Mouse (Mus musculus) CH12.LX (cell line): Measurements from ENCODE around the gene Ptp4a2. TPM values are rescaled to one million over a fixed set of nuclear protein-coding genes. Genes with fewer than 3 reads are reported as not detected.

Experiments used
- DNase-seq: peaks from one replicate; pipeline ENCODE4 v3.0.0-alpha.2; 2013; ENCODE audit errors: extremely low read depth
- H3K27ac ChIP-seq: 2 replicates; pipeline ENCODE4 v1.5.1; 2012; ENCODE audit warnings: low read depth, mild to moderate bottlenecking, control low read depth, moderate library complexity; ENCODE audit not compliant: insufficient read depth
- H3K27me3 ChIP-seq: replicated peaks from 2 replicates; pipeline ENCODE3; 2012; ENCODE audit warnings: inconsistent platforms
- H3K36me3 ChIP-seq, 2 experiments: replicated peaks in 1 of 2; 2 replicates each; pipeline versions ENCODE3 to v1.6.1; 2012; ENCODE audit warnings: inconsistent platforms in 1 of 2, low read length in 1 of 2, mild to moderate bottlenecking in 1 of 2, mixed read lengths in 1 of 2, moderate library complexity in 1 of 2; ENCODE audit not compliant: control insufficient read depth in 1 of 2, insufficient read depth in 1 of 2
- H3K4me1 ChIP-seq, 2 experiments: 2 replicates each; pipeline ENCODE4 v1.6.1; 2012; ENCODE audit warnings: inconsistent platforms in 1 of 2, moderate library complexity in 1 of 2; ENCODE audit not compliant: insufficient read depth in 2 of 2, control insufficient read depth in 1 of 2
- H3K4me2 ChIP-seq: 2 replicates; pipeline ENCODE4 v1.6.1; 2012; ENCODE audit warnings: low read depth, mild to moderate bottlenecking, control low read depth; ENCODE audit not compliant: poor library complexity, insufficient read depth, severe bottlenecking
- H3K4me3 ChIP-seq, 3 experiments: fragments of 150-350 bp in 1 of 3; sonication (generic) in 1 of 3; replicated peaks in 1 of 3; 2 replicates each; pipeline versions ENCODE3 to v1.5.1; 2011 to 2012; ENCODE audit warnings: low read depth in 2 of 3, low read length in 2 of 3, mild to moderate bottlenecking in 2 of 3, moderate library complexity in 2 of 3, control low read depth in 1 of 3, improper control_type of control experiment in 1 of 3, inconsistent platforms in 1 of 3, mixed read lengths in 1 of 3; ENCODE audit not compliant: poor library complexity in 1 of 3
- H3K79me2 ChIP-seq: replicated peaks from 2 replicates; pipeline ENCODE4 v1.6.1; 2012; ENCODE audit warnings: mild to moderate bottlenecking, moderate library complexity; ENCODE audit not compliant: control insufficient read depth, poor library complexity, insufficient read depth, severe bottlenecking; ENCODE audit errors: extremely low read depth
- H3K9ac ChIP-seq: 2 replicates; pipeline ENCODE4 v1.6.1; 2012; ENCODE audit warnings: low read depth, mild to moderate bottlenecking, control low read depth, moderate library complexity; ENCODE audit not compliant: insufficient read depth
- H3K9me3 ChIP-seq: replicated peaks from 2 replicates; pipeline ENCODE3; 2012; ENCODE audit warnings: low read length, inconsistent platforms, mixed read lengths
- BHLHE40 ChIP-seq: IDR thresholded peaks from 2 replicates; pipeline ENCODE4 v1.6.1; 2011; ENCODE audit warnings: mild to moderate bottlenecking, low read depth, low read length, improper control_type of control experiment
- CHD1 ChIP-seq: IDR thresholded peaks from 2 replicates; pipeline ENCODE4 v1.6.1; 2012; ENCODE audit warnings: low read depth, low read length, improper control_type of control experiment, inconsistent platforms
- CTCF ChIP-seq, 2 experiments: IDR thresholded peaks in 1 of 2; conservative IDR thresholded peaks in 1 of 2; 2 replicates each; pipeline ENCODE4 v1.5.1; 2011 to 2012; ENCODE audit warnings: low read depth in 2 of 2, low read length in 2 of 2, improper control_type of control experiment in 1 of 2, inconsistent platforms in 1 of 2, mild to moderate bottlenecking in 1 of 2, moderate library complexity in 1 of 2
- E2F4 ChIP-seq: IDR thresholded peaks from 2 replicates; pipeline ENCODE4 v1.6.1; 2011; ENCODE audit warnings: low read depth, low read length, improper control_type of control experiment; ENCODE audit not compliant: insufficient replicate concordance
- ELF1 ChIP-seq: IDR thresholded peaks from 2 replicates; pipeline ENCODE4 v1.6.1; 2014; ENCODE audit warnings: low read depth, mild to moderate bottlenecking, inconsistent platforms, low read length, improper control_type of control experiment
- ETS1 ChIP-seq: conservative IDR thresholded peaks from 2 replicates; pipeline ENCODE4 v1.6.1; 2012; ENCODE audit warnings: low read depth, mild to moderate bottlenecking, inconsistent platforms, low read length, improper control_type of control experiment, moderate library complexity
- GABPA ChIP-seq: IDR thresholded peaks from 2 replicates; pipeline ENCODE4 v1.6.1; 2012; ENCODE audit warnings: low read depth, low read length, improper control_type of control experiment, inconsistent platforms; ENCODE audit not compliant: insufficient replicate concordance
- JUN ChIP-seq: IDR thresholded peaks from 2 replicates; pipeline ENCODE4 v1.6.1; 2011; ENCODE audit warnings: low read depth, mild to moderate bottlenecking, low read length, improper control_type of control experiment, moderate library complexity; ENCODE audit not compliant: insufficient read depth
- JUND ChIP-seq: conservative IDR thresholded peaks from 2 replicates; pipeline ENCODE4 v1.6.1; 2011; ENCODE audit warnings: low read depth, low read length, improper control_type of control experiment
- KAT2A ChIP-seq: IDR thresholded peaks from 2 replicates; pipeline ENCODE4 v1.6.1; 2012; ENCODE audit warnings: low read length, improper control_type of control experiment, inconsistent platforms; ENCODE audit not compliant: insufficient replicate concordance
- MAX ChIP-seq: IDR thresholded peaks from 2 replicates; pipeline ENCODE4 v1.6.1; 2011; ENCODE audit warnings: low read length, improper control_type of control experiment
- MAZ ChIP-seq: IDR thresholded peaks from 2 replicates; pipeline ENCODE4 v1.6.1; 2012; ENCODE audit warnings: low read depth, mild to moderate bottlenecking, inconsistent platforms, low read length, improper control_type of control experiment, moderate library complexity
- MXI1 ChIP-seq: IDR thresholded peaks from 2 replicates; pipeline ENCODE4 v1.6.1; 2011; ENCODE audit warnings: mild to moderate bottlenecking, low read depth, low read length, improper control_type of control experiment
- MYC ChIP-seq: IDR thresholded peaks from 2 replicates; pipeline ENCODE4 v1.6.1; 2011; ENCODE audit warnings: low read depth, mild to moderate bottlenecking, improper control_type of control experiment, low read length
- NELFE ChIP-seq: IDR thresholded peaks from 2 replicates; pipeline ENCODE4 v1.6.1; 2011; ENCODE audit warnings: low read depth, low read length, improper control_type of control experiment
- NRF1 ChIP-seq: IDR thresholded peaks from 2 replicates; pipeline ENCODE4 v1.6.1; 2014; ENCODE audit warnings: low read depth, mild to moderate bottlenecking, inconsistent platforms, low read length, improper control_type of control experiment, moderate library complexity
- PAX5 ChIP-seq: IDR thresholded peaks from 2 replicates; pipeline ENCODE4 v1.6.1; 2012; ENCODE audit warnings: low read length, inconsistent platforms, mixed read lengths
- POLR2A ChIP-seq: IDR thresholded peaks from 2 replicates; pipeline ENCODE4 v1.6.1; 2011; ENCODE audit warnings: low read depth, mild to moderate bottlenecking, improper control_type of control experiment, low read length
- RAD21 ChIP-seq: IDR thresholded peaks from 2 replicates; pipeline ENCODE4 v1.6.1; 2011; ENCODE audit warnings: low read depth, mild to moderate bottlenecking, low read length, improper control_type of control experiment, moderate library complexity
- RCOR1 ChIP-seq: conservative IDR thresholded peaks from 2 replicates; pipeline ENCODE4 v1.6.1; 2012; ENCODE audit warnings: low read depth, mild to moderate bottlenecking, inconsistent platforms, low read length, improper control_type of control experiment
- SIN3A ChIP-seq: IDR thresholded peaks from 2 replicates; pipeline ENCODE4 v1.6.1; 2012; ENCODE audit warnings: low read length, improper control_type of control experiment, inconsistent platforms
- SMC3 ChIP-seq: IDR thresholded peaks from 2 replicates; pipeline ENCODE4 v1.6.1; 2011; ENCODE audit warnings: low read depth, low read length, improper control_type of control experiment
- TCF12 ChIP-seq: IDR thresholded peaks from 2 replicates; pipeline ENCODE4 v1.6.1; 2014; ENCODE audit warnings: low read depth, mild to moderate bottlenecking, inconsistent platforms, low read length, improper control_type of control experiment
- UBTF ChIP-seq: IDR thresholded peaks from 2 replicates; pipeline ENCODE4 v1.6.1; 2012; ENCODE audit warnings: low read depth, mild to moderate bottlenecking, inconsistent platforms, low read length, improper control_type of control experiment, moderate library complexity
- USF1 ChIP-seq: IDR thresholded peaks from 2 replicates; pipeline ENCODE4 v1.6.1; 2014; ENCODE audit warnings: low read depth, mild to moderate bottlenecking, inconsistent platforms, low read length, improper control_type of control experiment
- USF2 ChIP-seq: conservative IDR thresholded peaks from 2 replicates; pipeline ENCODE4 v1.6.1; 2011; ENCODE audit warnings: low read depth, low read length, improper control_type of control experiment
- ZC3H11A ChIP-seq: IDR thresholded peaks from 2 replicates; pipeline ENCODE4 v1.6.1; 2012; ENCODE audit warnings: low read depth, mild to moderate bottlenecking, inconsistent platforms, low read length, improper control_type of control experiment
- ZKSCAN1 ChIP-seq: IDR thresholded peaks from 2 replicates; pipeline ENCODE4 v1.6.1; 2012; ENCODE audit warnings: low read depth, inconsistent platforms, low read length, improper control_type of control experiment, borderline replicate concordance
- ZMIZ1 ChIP-seq: IDR thresholded peaks from 2 replicates; pipeline ENCODE4 v1.6.1; 2012; ENCODE audit warnings: low read depth, mild to moderate bottlenecking, inconsistent platforms, low read length, improper control_type of control experiment
- ZNF384 ChIP-seq: IDR thresholded peaks from 2 replicates; pipeline ENCODE4 v1.6.1; 2012; ENCODE audit warnings: low read depth, low read length, improper control_type of control experiment, inconsistent platforms
- dilution Hi-C: fragments of 300-500 bp; cut with MboI; formaldehyde crosslinking; loops from 2 replicates; pipeline ENCODE4 v1.14.3; 2020; ENCODE audit warnings: low sequenced_read_pairs; ENCODE audit not compliant: extremely low pct_unique_long_range_greater_than_20kb, extremely low pct_ligation_motif_present
- in situ Hi-C: fragments of 300-500 bp; cut with MboI; formaldehyde crosslinking; loops from 3 replicates; pipeline ENCODE4 v1.14.3; 2019; ENCODE audit warnings: low sequenced_read_pairs, low pct_ligation_motif_present, low pct_unique_long_range_greater_than_20kb, mixed read lengths
- polyA plus RNA-seq: library from polyadenylated mRNA; unstranded; fragments of >175 nt; gene quantifications from 2 replicates; pipeline ENCODE4 v1.2.1, GENCODE M21; 2012; ENCODE audit warnings: low read depth; ENCODE audit not compliant: insufficient read length
- total RNA-seq, 2 experiments: library from RNA; depleted of rRNA; stranded (reverse); fragments of 300-350 nt in 1 of 2; fragments of >200 nt in 1 of 2; gene quantifications; 2 replicates each; pipeline ENCODE4 v1.2.3; 2012 to 2014

Gene Ptp4a2
- total and polyA plus RNA-seq, 3 experiments = 113 to 415 (median 327) TPM

GRCm38 (mm10) chr4:129792666-129793202, 18.3 kb upstream of the Ptp4a2 start:
- Histone ChIP-seq H3K36me3 (no peaks in the 10 kb centered on the region), H3K4me1 (peaks cover 31 to 64% of the 10 kb centered on the region in 2 experiments), H3K27me3 (no peaks in the 10 kb centered on the region), H3K9ac (0 out of 2 replicates have a peak overlapping the region, but pooled peaks have one; percentile 28), H3K4me2 (no peak overlapping the region), H3K27ac (peak overlapping the region; percentile 72), H3K79me2 (no peaks in the 10 kb centered on the region), H3K4me3 (no peak overlapping the region), H3K9me3 (peaks cover 24% of the 10 kb centered on the region)
- TF ChIP-seq ZKSCAN1 = peak; percentile 43; the same call in 1 of the 2 replicates
- TF ChIP-seq ZC3H11A = no peak
- DNase-seq = no peak
- in situ Hi-C loops (loop anchor here (25.0 kb wide), 1 partner anchor 295 kb away; no protein-coding TSS in a partner anchor), dilution Hi-C loops (no loop called here)

- H3K79me2 ChIP-seq = no peaks in the 10 kb centered on the region
- peak; percentile 98 for DNase-seq
- peak overlapping the region; percentile 72 for H3K27ac ChIP-seq
- no peaks in the 10 kb centered on the region for H3K36me3 ChIP-seq
- H3K9me3 ChIP-seq = peaks cover 24% of the 10 kb centered on the region
- in situ Hi-C loops (loop anchor here (25.0 kb wide), 1 partner anchor 293 kb away; no protein-coding TSS in a partner anchor), dilution Hi-C loops (no loop called here)
- peak overlapping the region; percentile 17 for H3K4me2 ChIP-seq
- no peaks in the 10 kb centered on the region for H3K27me3 ChIP-seq
- H3K9ac ChIP-seq = peak overlapping the region; percentile 28; the same call in 1 of the 2 replicates
- H3K4me3 ChIP-seq = peak overlapping the region in 1 of 3 experiments; percentile 23
- H3K4me1 ChIP-seq = peaks cover 30 to 56% of the 10 kb centered on the region in 2 experiments
- TF ChIP-seq JUN (peak; percentile 68), ZC3H11A (no peak), ZNF384 (no peak), NELFE (0 out of 2 replicates have a peak, but pooled peaks have one; percentile 21), USF2 (no peak), UBTF (no peak), MYC (no peak; the same call in 1 of the 2 replicates), USF1 (peak; percentile 17; the same call in 1 of the 2 replicates), BHLHE40 (peak; percentile 85), E2F4 (no peak), PAX5 (no peak), ETS1 (peak; percentile 88), RAD21 (no peak; the same call in 1 of the 2 replicates), POLR2A (no peak), GABPA (no peak), JUND (peak; percentile 28; the same call in 1 of the 2 replicates), RCOR1 (0 out of 2 replicates have a peak, but pooled peaks have one; percentile 0), SIN3A (0 out of 2 replicates have a peak, but pooled peaks have one; percentile 56), NRF1 (0 out of 2 replicates have a peak, but pooled peaks have one; percentile 40), CTCF (conservative IDR thresholded peaks at IDR 0.05 in 1 of 2, IDR thresholded peaks at IDR 0.05 in 1 of 2; ENCODE audit: low read depth in 2 of 2, low read length in 2 of 2) (no peak), TCF12 (peak; percentile 100), ZMIZ1 (no peak; the same call in 1 of the 2 replicates), KAT2A (no peak), MXI1 (peak; percentile 46; the same call in 1 of the 2 replicates), CHD1 (no peak), ELF1 (peak; percentile 42; the same call in 1 of the 2 replicates), MAZ (peak; percentile 83; the same call in 1 of the 2 replicates), SMC3 (no peak), MAX (peak; percentile 60)
Observed at GRCm38 (mm10) chr4:129793713-129794329, 17.2 kb upstream of the Ptp4a2 start.
